Mouse (Mus musculus) neural tube, embryonic 11.5 days (tissue): ENCODE results near the gene Adck2. TPM values are rescaled to one million over a fixed set of nuclear protein-coding genes. Genes with fewer than 3 reads are reported as not detected.
A peak's percentile ranks its signal among the peaks of the same experiment; 100 is the strongest.

Source experiments
- ATAC-seq: fragments of 200-750 bp; cut with Nextera tagmentation; 2 replicates; pipeline ENCODE4 v1.8.0; 2017; ENCODE audit warnings: moderate number of reproducible peaks, mild to moderate bottlenecking, moderate TSS enrichment, moderate library complexity; ENCODE audit not compliant: insufficient read depth, low FRiP score, low TSS enrichment
- DNase-seq: peaks from one replicate; pipeline ENCODE4 v3.0.0-alpha.2; 2015; ENCODE audit warnings: low spot score
- H3K27ac ChIP-seq: fragments of 300-500 bp; sonication (generic); 2 replicates; pipeline ENCODE4 v1.5.1; 2014; ENCODE audit warnings: low read depth, mild to moderate bottlenecking, low read length
- H3K27me3 ChIP-seq: fragments of 300-500 bp; sonication (generic); 2 replicates; pipeline ENCODE4 v1.6.1; 2014; ENCODE audit warnings: mild to moderate bottlenecking, low read length, mixed read lengths; ENCODE audit not compliant: control insufficient read depth, insufficient read depth
- H3K36me3 ChIP-seq: fragments of 300-500 bp; sonication (generic); 2 replicates; pipeline ENCODE4 v1.6.1; 2014; ENCODE audit warnings: mild to moderate bottlenecking, low read length, moderate library complexity, mixed read lengths; ENCODE audit not compliant: control insufficient read depth, insufficient read depth
- H3K4me1 ChIP-seq: fragments of 300-500 bp; sonication (generic); 2 replicates; pipeline ENCODE4 v1.6.1; 2014; ENCODE audit warnings: low read length, mixed read lengths; ENCODE audit not compliant: control insufficient read depth, insufficient read depth
- H3K4me2 ChIP-seq: fragments of 300-500 bp; sonication (generic); 2 replicates; pipeline ENCODE4 v1.6.1; 2014; ENCODE audit warnings: low read depth, mild to moderate bottlenecking, moderate library complexity
- H3K4me3 ChIP-seq: fragments of 300-500 bp; sonication (generic); 2 replicates; pipeline ENCODE4 v1.5.1; 2014; ENCODE audit warnings: low read depth, low read length
- H3K9ac ChIP-seq: fragments of 300-500 bp; sonication (generic); 2 replicates; pipeline ENCODE4 v1.6.1; 2014; ENCODE audit warnings: mild to moderate bottlenecking, low read length
- H3K9me3 ChIP-seq: fragments of 300-500 bp; sonication (generic); 2 replicates; pipeline ENCODE4 v1.6.1; 2016; ENCODE audit warnings: low read length; ENCODE audit not compliant: control insufficient read depth
- WGBS: fragments of 180-500 bp; shearing (Covaris S2); extraction: QIAGEN DNeasy Blood & Tissue Kit; methylation state at CpG from one replicate; pipeline ENCODE4 v1.1.7; 2014; 5-methylcytosine and 5-hydroxymethylcytosine counted together
- polyA plus RNA-seq: library from polyadenylated mRNA; unstranded; fragments of >200 nt; fragmentation: Nextera tagmentation; extraction: Ambion mirVana; gene quantifications from 2 replicates; pipeline ENCODE4 v1.2.1, GENCODE M21; 2014

Adck2 gene
- polyA plus RNA-seq, 1 experiment from 2014 or later, result 32.3 TPM

DNA sequence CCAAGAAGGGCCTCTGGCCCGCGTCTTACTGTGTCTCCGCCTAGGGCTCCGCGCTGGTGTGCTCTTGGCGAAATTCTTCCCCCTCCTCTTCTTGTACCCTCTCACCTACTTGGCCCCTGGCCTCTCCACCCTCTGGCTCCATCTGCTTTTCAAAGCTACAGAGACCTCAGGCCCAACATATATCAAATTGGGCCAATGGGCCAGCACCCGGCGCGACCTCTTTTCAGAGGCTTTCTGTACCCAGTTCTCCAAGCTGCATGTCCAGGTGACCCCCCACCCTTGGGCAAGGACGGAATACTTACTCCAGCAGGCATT, 839 bp downstream of the Adck2 start:
- H3K4me3 ChIP-seq, result peak overlapping the region; percentile 71
- no peaks in the 10 kb centered on the region for H3K27me3 ChIP-seq
- WGBS, result 21% methylated on average over 10 of the region's 10 CpGs
- DNase-seq, result no peak
- H3K4me2 ChIP-seq, result peak overlapping the region; percentile 62
- no peaks in the 10 kb centered on the region for H3K9me3 ChIP-seq
- peaks cover 3% of the 10 kb centered on the region; the same call in 1 of the 2 replicates for H3K4me1 ChIP-seq
- H3K9ac ChIP-seq, result peak overlapping the region; percentile 86
- no peaks in the 10 kb centered on the region for H3K36me3 ChIP-seq
- peak overlapping the region; percentile 91; the same call in 1 of the 2 replicates for H3K27ac ChIP-seq
- peak; percentile 32 for ATAC-seq

DNA sequence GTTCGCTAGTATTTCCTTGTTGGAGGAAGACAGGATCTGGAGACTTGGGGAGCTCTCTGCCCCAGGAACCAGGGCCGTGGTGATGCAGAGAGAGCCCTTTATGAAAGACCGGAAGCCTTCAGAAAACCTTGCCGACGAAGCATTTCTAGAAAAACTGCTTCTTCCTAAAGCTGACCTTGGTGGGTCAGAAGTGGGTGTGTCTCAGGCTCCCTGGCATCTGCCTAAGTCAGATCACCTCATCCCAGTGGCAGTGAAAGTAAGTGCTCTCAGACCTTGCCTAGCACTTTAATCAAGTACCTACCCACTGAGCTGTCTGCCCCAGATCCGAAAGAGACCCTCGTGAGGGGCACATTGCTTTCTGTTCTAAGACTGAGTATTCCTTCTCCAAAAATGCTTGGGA, 1.3 kb downstream of the Adck2 start:
- Histone ChIP-seq H3K4me3 (peak overlapping the region; percentile 71; the same call in 1 of the 2 replicates), H3K27ac (no peak overlapping the region), H3K4me1 (peaks cover 3% of the 10 kb centered on the region; the same call in 1 of the 2 replicates), H3K9ac (peak overlapping the region; percentile 86), H3K27me3 (no peaks in the 10 kb centered on the region), H3K9me3 (no peaks in the 10 kb centered on the region), H3K4me2 (peak overlapping the region; percentile 62), H3K36me3 (no peaks in the 10 kb centered on the region)
- WGBS, result 77% methylated on average over 7 of the region's 7 CpGs
- DNase-seq (no peak), ATAC-seq (no peak)

DNA sequence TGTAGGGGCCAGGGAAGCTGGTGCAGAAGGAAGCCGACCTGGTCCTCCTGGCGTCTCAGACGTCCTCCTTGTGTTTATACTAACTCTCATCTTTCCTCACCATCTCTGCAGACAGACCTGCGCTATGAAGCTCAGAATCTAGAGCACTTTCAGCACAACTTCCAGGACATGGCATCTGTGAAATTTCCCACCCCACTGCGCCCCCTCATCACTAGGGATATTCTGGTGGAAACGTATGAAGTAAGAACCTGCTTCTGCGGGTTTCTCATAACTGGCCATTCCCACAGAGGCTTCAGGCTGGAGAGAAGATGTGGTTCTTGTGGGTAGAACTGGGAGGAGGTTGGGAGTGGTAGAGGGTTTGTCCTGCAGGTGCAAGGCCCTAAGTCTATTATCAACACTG, 5.9 kb downstream of the Adck2 start:
- Histone ChIP-seq H3K27me3 (no peaks in the 10 kb centered on the region), H3K4me3 (no peak overlapping the region), H3K36me3 (no peaks in the 10 kb centered on the region; the same call in 1 of the 2 replicates), H3K4me1 (peaks cover 2% of the 10 kb centered on the region; the same call in 1 of the 2 replicates), H3K4me2 (no peak overlapping the region), H3K9me3 (no peaks in the 10 kb centered on the region), H3K27ac (no peak overlapping the region), H3K9ac (no peak overlapping the region)
- ATAC-seq (no peak), DNase-seq (no peak)
- WGBS, result 89% methylated on average over 7 of the region's 7 CpGs

DNA sequence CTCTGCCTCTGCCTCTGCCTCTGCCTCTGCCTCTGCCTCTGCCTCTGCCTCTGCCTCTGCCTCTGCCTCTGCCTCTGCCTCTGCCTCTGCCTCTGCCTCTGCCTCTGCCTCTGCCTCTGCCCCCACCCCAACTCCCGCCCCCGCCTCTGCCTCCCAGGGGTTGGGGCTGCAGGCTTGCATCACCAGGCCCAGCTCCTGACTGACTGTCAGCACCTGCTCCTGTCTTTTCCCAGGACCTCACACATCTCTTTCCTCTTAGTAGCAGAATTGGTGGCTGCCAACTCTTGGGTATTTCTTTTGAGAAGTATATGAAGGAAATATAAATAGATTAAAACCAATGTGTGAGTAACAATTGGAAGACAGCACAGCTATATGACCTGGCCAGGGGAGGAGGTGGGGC, 6.9 kb downstream of the Adck2 start:
- no peak for DNase-seq
- no peak overlapping the region for H3K4me2 ChIP-seq
- H3K27me3 ChIP-seq, result no peaks in the 10 kb centered on the region
- ATAC-seq, result no peak
- H3K36me3 ChIP-seq, result no peaks in the 10 kb centered on the region; the same call in 1 of the 2 replicates
- H3K4me3 ChIP-seq, result no peak overlapping the region
- H3K27ac ChIP-seq, result no peak overlapping the region
- no peaks in the 10 kb centered on the region for H3K4me1 ChIP-seq
- 58% methylated on average over 2 of the region's 2 CpGs for WGBS
- no peaks in the 10 kb centered on the region for H3K9me3 ChIP-seq
- H3K9ac ChIP-seq, result no peak overlapping the region

DNA sequence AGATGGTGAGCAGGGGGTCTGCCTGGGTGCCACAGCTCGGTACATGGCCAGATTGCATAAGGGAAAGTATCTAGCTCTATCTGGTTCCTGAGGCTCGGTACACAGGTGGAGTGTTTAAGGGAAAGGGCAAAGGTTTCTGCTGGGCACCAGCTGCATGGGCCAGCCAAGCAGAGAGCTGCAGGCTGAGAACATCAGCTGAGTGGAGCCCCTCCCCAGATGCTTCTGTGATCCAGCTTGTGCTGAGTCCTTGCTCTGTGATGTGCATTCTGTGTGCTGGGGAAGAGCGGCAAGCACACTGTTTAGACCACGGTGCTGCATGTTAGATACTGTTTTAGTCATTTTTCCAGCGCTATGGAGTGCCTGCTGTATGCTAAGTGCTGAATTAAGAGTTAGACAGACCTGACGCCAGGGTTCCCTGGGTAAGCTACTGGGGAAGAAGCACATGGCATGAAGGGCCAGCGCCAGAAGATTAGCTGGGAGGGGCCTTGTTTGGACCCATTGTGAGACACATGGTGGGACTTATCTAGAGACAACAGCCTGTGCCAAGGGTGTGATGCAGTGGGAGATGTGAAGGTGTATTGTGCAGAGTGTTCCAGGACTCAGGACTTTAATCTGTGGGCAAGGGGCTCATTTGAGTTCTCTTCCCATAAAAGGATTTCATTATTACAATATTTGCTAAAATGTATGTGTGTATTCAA, 7.6 kb downstream of the Adck2 start:
- peaks cover 3% of the 10 kb centered on the region; the same call in 1 of the 2 replicates for H3K36me3 ChIP-seq
- 87% methylated on average over 7 of the region's 7 CpGs for WGBS
- H3K27me3 ChIP-seq, result no peaks in the 10 kb centered on the region
- no peak overlapping the region for H3K4me3 ChIP-seq
- H3K4me2 ChIP-seq, result no peak overlapping the region
- H3K9ac ChIP-seq, result no peak overlapping the region
- no peak overlapping the region for H3K27ac ChIP-seq
- DNase-seq (no peak), ATAC-seq (no peak)
- H3K9me3 ChIP-seq, result no peaks in the 10 kb centered on the region
- H3K4me1 ChIP-seq, result no peaks in the 10 kb centered on the region

DNA sequence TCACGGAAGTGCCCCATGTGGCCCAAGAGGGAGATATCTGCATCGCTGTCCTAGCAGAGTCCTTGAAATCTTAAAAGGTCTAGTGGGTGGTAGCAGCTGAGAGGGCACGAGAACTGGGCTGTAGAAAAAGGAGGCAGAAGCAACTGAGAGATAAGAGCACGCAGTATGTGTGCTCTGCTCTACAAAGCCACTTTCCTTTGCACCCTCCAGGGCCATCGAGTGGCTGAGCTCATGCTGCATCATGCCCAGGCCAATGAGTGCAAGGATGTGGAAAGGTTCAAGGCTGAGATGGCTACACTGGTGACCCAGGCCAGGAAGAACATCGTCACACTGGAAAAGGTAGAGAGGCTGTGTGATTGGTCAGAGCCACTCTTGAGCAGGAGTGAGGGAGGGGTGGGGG, 11.8 kb downstream of the Adck2 start, which contains the start of gene Gm42420:
Gene Gm42420 (plus strand): TSS at position 237 of the 400 bp plus-strand sequence.
- no peak within 1 kb of the TSS for H3K4me3 ChIP-seq
- 86% methylated on average over 6 of the region's 6 CpGs for WGBS
- DNase-seq (no peak), ATAC-seq (no peak)
- no peak within 1 kb of the TSS for H3K9ac ChIP-seq
- H3K4me2 ChIP-seq, result no peak within 1 kb of the TSS
- H3K36me3 ChIP-seq, result peaks cover 5% of the 10 kb centered on the region
- H3K27me3 ChIP-seq, result no peaks in the 10 kb centered on the region
- H3K27ac ChIP-seq, result no peak within 1 kb of the TSS
- no peaks in the 10 kb centered on the region for H3K9me3 ChIP-seq
- no peaks in the 10 kb centered on the region for H3K4me1 ChIP-seq

DNA sequence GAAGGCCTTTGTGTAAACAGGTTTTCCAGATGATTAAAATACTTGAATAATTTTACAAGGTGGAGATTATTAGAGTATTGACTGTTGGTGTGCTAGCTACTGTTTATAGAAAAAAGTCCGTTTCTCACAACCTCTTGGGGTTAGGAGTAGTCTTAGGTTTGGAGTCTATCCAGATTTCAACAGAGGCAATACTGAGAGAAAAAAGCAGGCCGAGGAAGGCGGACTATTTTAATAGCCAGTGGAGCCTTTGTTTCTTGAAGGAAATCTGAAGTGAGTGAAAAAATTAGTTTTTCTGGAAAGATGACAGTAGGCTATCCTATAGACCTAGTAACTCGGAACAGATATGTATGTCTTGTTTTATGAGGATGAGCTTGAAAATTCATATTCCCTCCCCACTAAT, 17.8 kb downstream of the Adck2 start:
- ATAC-seq, result no peak

DNA sequence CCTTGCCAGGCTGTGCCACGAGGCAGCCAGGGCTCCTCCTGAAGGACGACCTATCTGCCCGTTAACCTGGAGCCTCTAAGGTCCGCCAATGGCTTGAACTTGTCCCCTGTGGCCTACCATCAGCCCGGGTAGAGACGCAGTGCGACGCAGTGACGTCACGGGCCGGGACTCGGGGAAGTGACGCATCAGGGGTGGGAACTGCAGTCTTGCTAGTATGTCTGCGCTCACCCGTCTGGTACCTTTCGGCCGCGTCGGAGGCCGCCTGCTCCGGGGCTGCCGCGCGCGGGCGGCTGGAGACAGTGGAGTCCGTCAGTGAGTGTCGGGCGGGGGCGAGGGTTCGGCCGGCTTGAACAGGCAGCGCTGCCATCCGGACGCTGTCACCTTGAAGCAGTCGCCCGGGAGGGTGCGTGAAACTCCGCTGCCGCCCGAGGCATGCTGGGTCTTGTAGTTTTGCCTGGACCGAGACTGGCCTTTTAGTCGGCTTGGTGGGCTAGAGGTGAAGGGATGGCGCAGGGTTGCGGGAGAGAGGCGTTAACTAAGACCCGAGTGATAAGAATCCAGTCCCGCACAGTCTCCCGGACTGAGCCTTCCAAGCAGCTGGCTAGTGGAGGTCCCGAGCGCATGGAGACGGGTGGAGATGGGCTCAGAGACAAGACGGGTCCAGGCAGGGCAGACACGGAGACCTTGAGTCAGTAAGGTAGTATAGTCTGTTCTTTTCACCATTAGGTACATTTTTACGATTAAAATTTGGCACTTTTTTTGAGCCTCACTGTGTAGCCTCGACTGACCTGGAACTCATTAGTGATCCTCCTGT, 18.9 kb downstream of the Adck2 start, which contains the start of gene Ndufb2:
Gene Ndufb2 (plus strand): TSS at position 174 of the 814 bp plus-strand sequence.
- H3K36me3 ChIP-seq, result no peaks in the 10 kb centered on the region; the same call in 1 of the 2 replicates
- under 1% methylated on average over 56 of the region's 56 CpGs for WGBS
- H3K27me3 ChIP-seq, result no peaks in the 10 kb centered on the region
- H3K4me3 ChIP-seq, result peak within 1 kb of the TSS; percentile 82
- H3K27ac ChIP-seq, result peak within 1 kb of the TSS; percentile 58; the same call in 1 of the 2 replicates
- no peaks in the 10 kb centered on the region for H3K9me3 ChIP-seq
- ATAC-seq (peak; percentile 98), DNase-seq (peak; percentile 96)
- H3K4me2 ChIP-seq, result peak within 1 kb of the TSS; percentile 72
- peaks cover 4% of the 10 kb centered on the region; the same call in 1 of the 2 replicates for H3K4me1 ChIP-seq
- H3K9ac ChIP-seq, result peak within 1 kb of the TSS; percentile 78

More for the DNA sequence above, 17.8 kb downstream of the Adck2 start:
- Histone ChIP-seq H3K4me1 (peaks cover 4% of the 10 kb centered on the region; the same call in 1 of the 2 replicates), H3K27ac (no peak overlapping the region), H3K4me3 (no peak overlapping the region), H3K36me3 (peaks cover 3% of the 10 kb centered on the region; the same call in 1 of the 2 replicates), H3K4me2 (no peak overlapping the region), H3K9me3 (no peaks in the 10 kb centered on the region), H3K27me3 (no peaks in the 10 kb centered on the region), H3K9ac (no peak overlapping the region)
- no peak for DNase-seq
- 94% methylated on average over 4 of the region's 4 CpGs for WGBS
